Mouse (Mus musculus): ENCODE measurements at regions not wholly inside any gene's neighbourhood (a gene's known extent, or its start where the extent isn't known, plus 50 kb on each side); places are given as distances from the start of the nearest gene placed in this dataset.
A peak's percentile ranks its signal among the peaks of the same experiment; 100 is the strongest.

GRCm38 (mm10) chr15:67283275-67283972, 782.7 kb upstream of the Lrrc6 start:
- no peak overlapping the region for H3K9ac ChIP-seq (replicated peaks; ENCODE audit: low read depth, low read length)
- no peak overlapping the region for H3K4me2 ChIP-seq (ENCODE audit: low read depth, low read length)
- ATAC-seq (ENCODE audit: insufficient read depth, low read depth): no peak
- no peaks in the 10 kb centered on the region for H3K9me3 ChIP-seq (replicated peaks; ENCODE audit: control insufficient read depth, low read length)
- H3K36me3 ChIP-seq (replicated peaks; ENCODE audit: control insufficient read depth, insufficient read depth, low read length): no peaks in the 10 kb centered on the region
- no peaks in the 10 kb centered on the region for H3K4me1 ChIP-seq (ENCODE audit: control insufficient read depth, insufficient read depth)
- 71% methylated on average over 3 of the region's 3 CpGs for WGBS
- H3K27me3 ChIP-seq (ENCODE audit: control insufficient read depth, insufficient read depth, low read length): no peaks in the 10 kb centered on the region
- no peak overlapping the region for H3K27ac ChIP-seq (ENCODE audit: low read depth)
- DNase-seq (ENCODE audit: low spot score): no peak
- TF ChIP-seq CTCF (IDR thresholded peaks at IDR 0.05; ENCODE audit: low read depth) (no peak), EP300 (IDR thresholded peaks at IDR 0.05; ENCODE audit: low read depth) (no peak)
- no peak overlapping the region for H3K4me3 ChIP-seq (ENCODE audit: low read depth, low read length)

- no peaks in the 10 kb centered on the region for H3K4me1 ChIP-seq (ENCODE audit: control insufficient read depth, insufficient read depth)
- H3K27me3 ChIP-seq (ENCODE audit: control insufficient read depth, insufficient read depth, low read length): no peaks in the 10 kb centered on the region
- DNase-seq (ENCODE audit: low spot score): no peak
- no peak overlapping the region for H3K4me3 ChIP-seq (ENCODE audit: low read depth, low read length)
- no peak for ATAC-seq (ENCODE audit: insufficient read depth, low read depth)
- H3K9me3 ChIP-seq (replicated peaks; ENCODE audit: control insufficient read depth, low read length): no peaks in the 10 kb centered on the region
- WGBS: 63% methylated on average over 1 of the region's 1 CpGs
- no peak overlapping the region for H3K9ac ChIP-seq (replicated peaks; ENCODE audit: low read depth, low read length)
- H3K27ac ChIP-seq (ENCODE audit: low read depth): no peak overlapping the region
- TF ChIP-seq EP300 (IDR thresholded peaks at IDR 0.05; ENCODE audit: low read depth): no peak
- no peak for TF ChIP-seq CTCF (IDR thresholded peaks at IDR 0.05; ENCODE audit: low read depth)
- no peaks in the 10 kb centered on the region for H3K36me3 ChIP-seq (replicated peaks; ENCODE audit: control insufficient read depth, insufficient read depth, low read length)
- no peak overlapping the region for H3K4me2 ChIP-seq (ENCODE audit: low read depth, low read length)
Observed at GRCm38 (mm10) chr15:67278869-67279268, 778.2 kb upstream of the Lrrc6 start.

- DNase-seq (ENCODE audit: low spot score): no peak
- no peaks in the 10 kb centered on the region for H3K4me1 ChIP-seq (ENCODE audit: control insufficient read depth, insufficient read depth)
- H3K27me3 ChIP-seq (ENCODE audit: control insufficient read depth, insufficient read depth, low read length): no peaks in the 10 kb centered on the region
- no peak for TF ChIP-seq EP300 (IDR thresholded peaks at IDR 0.05; ENCODE audit: low read depth)
- TF ChIP-seq CTCF (IDR thresholded peaks at IDR 0.05; ENCODE audit: low read depth): no peak
- no peak overlapping the region for H3K9ac ChIP-seq (replicated peaks; ENCODE audit: low read depth, low read length)
- no peaks in the 10 kb centered on the region for H3K9me3 ChIP-seq (replicated peaks; ENCODE audit: control insufficient read depth, low read length)
- H3K4me2 ChIP-seq (ENCODE audit: low read depth, low read length): no peak overlapping the region
- no peak for ATAC-seq (ENCODE audit: insufficient read depth, low read depth)
- H3K4me3 ChIP-seq (ENCODE audit: low read depth, low read length): no peak overlapping the region
- H3K27ac ChIP-seq (ENCODE audit: low read depth): no peak overlapping the region
- no peaks in the 10 kb centered on the region for H3K36me3 ChIP-seq (replicated peaks; ENCODE audit: control insufficient read depth, insufficient read depth, low read length)
Observed at GRCm38 (mm10) chr15:67275058-67275457, 774.3 kb upstream of the Lrrc6 start.

GRCm38 (mm10) chr15:67272397-67272796, 771.7 kb upstream of the Lrrc6 start:
- H3K9me3 ChIP-seq (replicated peaks; ENCODE audit: control insufficient read depth, low read length): no peaks in the 10 kb centered on the region
- H3K4me1 ChIP-seq (ENCODE audit: control insufficient read depth, insufficient read depth): no peaks in the 10 kb centered on the region
- no peak overlapping the region for H3K9ac ChIP-seq (replicated peaks; ENCODE audit: low read depth, low read length)
- H3K36me3 ChIP-seq (replicated peaks; ENCODE audit: control insufficient read depth, insufficient read depth, low read length): no peaks in the 10 kb centered on the region
- H3K27ac ChIP-seq (ENCODE audit: low read depth): no peak overlapping the region
- no peak overlapping the region for H3K4me3 ChIP-seq (ENCODE audit: low read depth, low read length)
- TF ChIP-seq EP300 (IDR thresholded peaks at IDR 0.05; ENCODE audit: low read depth): no peak
- no peaks in the 10 kb centered on the region for H3K27me3 ChIP-seq (ENCODE audit: control insufficient read depth, insufficient read depth, low read length)
- no peak for DNase-seq (ENCODE audit: low spot score)
- WGBS: 81% methylated on average over 2 of the region's 2 CpGs
- no peak overlapping the region for H3K4me2 ChIP-seq (ENCODE audit: low read depth, low read length)
- ATAC-seq (ENCODE audit: insufficient read depth, low read depth): no peak

GRCm38 (mm10) chr15:67263723-67264122, 763.0 kb upstream of the Lrrc6 start:
- H3K27ac ChIP-seq (ENCODE audit: low read depth): peak overlapping the region; percentile 6; the same call in 1 of the 2 replicates
- H3K4me1 ChIP-seq (ENCODE audit: control insufficient read depth, insufficient read depth): no peaks in the 10 kb centered on the region
- TF ChIP-seq CTCF (IDR thresholded peaks at IDR 0.05; ENCODE audit: low read depth) (no peak), EP300 (IDR thresholded peaks at IDR 0.05; ENCODE audit: low read depth) (no peak)
- H3K27me3 ChIP-seq (ENCODE audit: control insufficient read depth, insufficient read depth, low read length): no peaks in the 10 kb centered on the region
- ATAC-seq (ENCODE audit: insufficient read depth, low read depth) (no peak), DNase-seq (ENCODE audit: low spot score) (no peak)
- H3K4me2 ChIP-seq (ENCODE audit: low read depth, low read length): no peak overlapping the region
- WGBS: 44% methylated on average over 6 of the region's 6 CpGs
- H3K36me3 ChIP-seq (replicated peaks; ENCODE audit: control insufficient read depth, insufficient read depth, low read length): no peaks in the 10 kb centered on the region
- H3K9ac ChIP-seq (replicated peaks; ENCODE audit: low read depth, low read length): no peak overlapping the region
- H3K9me3 ChIP-seq (replicated peaks; ENCODE audit: control insufficient read depth, low read length): no peaks in the 10 kb centered on the region
- H3K4me3 ChIP-seq (ENCODE audit: low read depth, low read length): no peak overlapping the region

- no peaks in the 10 kb centered on the region for H3K36me3 ChIP-seq (replicated peaks; ENCODE audit: control insufficient read depth, insufficient read depth, low read length)
- ATAC-seq (ENCODE audit: insufficient read depth, low read depth) (no peak), DNase-seq (ENCODE audit: low spot score) (no peak)
- H3K27me3 ChIP-seq (ENCODE audit: control insufficient read depth, insufficient read depth, low read length): no peaks in the 10 kb centered on the region
- 48% methylated on average over 2 of the region's 2 CpGs for WGBS
- no peaks in the 10 kb centered on the region for H3K4me1 ChIP-seq (ENCODE audit: control insufficient read depth, insufficient read depth)
- no peak for TF ChIP-seq CTCF (IDR thresholded peaks at IDR 0.05; ENCODE audit: low read depth)
- no peak for TF ChIP-seq EP300 (IDR thresholded peaks at IDR 0.05; ENCODE audit: low read depth)
- H3K4me3 ChIP-seq (ENCODE audit: low read depth, low read length): no peak overlapping the region
- no peak overlapping the region for H3K9ac ChIP-seq (replicated peaks; ENCODE audit: low read depth, low read length)
- H3K9me3 ChIP-seq (replicated peaks; ENCODE audit: control insufficient read depth, low read length): no peaks in the 10 kb centered on the region
- H3K4me2 ChIP-seq (ENCODE audit: low read depth, low read length): no peak overlapping the region
- no peak overlapping the region for H3K27ac ChIP-seq (ENCODE audit: low read depth)
Observed at GRCm38 (mm10) chr15:67263313-67263712, 762.6 kb upstream of the Lrrc6 start.

All from heart, postnatal 0 days (tissue).